Mouse (Mus musculus): ENCODE data around the gene Grik4.

Gene Grik4

DNA sequence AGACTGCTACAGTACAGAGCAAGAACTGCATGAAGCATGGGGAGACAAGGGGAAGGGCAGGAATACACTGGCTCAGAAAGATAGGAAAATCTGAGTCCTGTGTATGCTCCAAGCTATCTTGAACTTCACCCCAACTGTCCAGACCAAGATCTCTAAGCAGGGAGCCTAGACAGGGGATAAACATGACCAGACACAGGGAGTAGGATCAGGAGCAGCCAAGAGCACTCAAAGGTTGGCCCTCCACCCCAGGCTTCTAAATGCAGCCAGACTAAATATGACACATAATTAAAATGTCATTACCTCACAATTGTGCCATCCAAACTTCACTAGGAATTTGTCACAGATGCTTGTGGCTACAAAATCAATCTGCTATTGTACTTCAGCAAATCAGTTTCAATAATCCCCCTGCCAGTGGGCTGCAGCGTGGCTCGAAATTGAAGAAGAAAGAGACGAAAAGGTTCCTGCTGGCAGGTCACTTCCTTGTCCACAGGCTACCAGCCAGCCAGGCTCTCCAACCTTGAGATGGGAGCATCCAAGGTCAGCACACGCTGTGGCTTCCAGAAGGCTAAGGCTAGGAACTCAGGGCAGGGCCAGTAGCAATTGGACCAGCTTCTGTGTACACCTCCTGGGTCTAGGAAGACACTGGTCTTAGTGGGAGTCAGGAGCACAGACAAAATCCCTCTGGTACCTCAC, 85.1 kb downstream of the Grik4 start:
- no peak for DNase-seq

DNA sequence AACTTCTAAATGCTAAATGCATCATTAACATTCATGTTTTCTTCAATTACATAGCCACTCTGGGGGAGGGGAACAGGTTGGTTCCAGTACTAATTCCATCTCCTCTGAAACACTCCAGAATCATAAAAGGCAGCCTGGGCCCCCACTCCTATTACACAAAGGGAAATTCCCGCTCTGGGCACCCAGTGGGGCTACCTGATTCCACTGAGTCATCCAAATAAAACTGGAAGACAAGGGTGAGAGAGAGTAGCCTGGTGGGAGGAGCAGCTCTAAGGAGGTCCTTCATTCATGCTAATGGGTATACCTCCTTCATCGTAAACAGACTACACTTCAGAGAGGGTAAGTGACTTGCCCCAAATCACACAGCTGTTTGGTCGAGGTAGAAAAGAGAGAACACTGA, 85.7 kb downstream of the Grik4 start:
- no peak for DNase-seq

DNA sequence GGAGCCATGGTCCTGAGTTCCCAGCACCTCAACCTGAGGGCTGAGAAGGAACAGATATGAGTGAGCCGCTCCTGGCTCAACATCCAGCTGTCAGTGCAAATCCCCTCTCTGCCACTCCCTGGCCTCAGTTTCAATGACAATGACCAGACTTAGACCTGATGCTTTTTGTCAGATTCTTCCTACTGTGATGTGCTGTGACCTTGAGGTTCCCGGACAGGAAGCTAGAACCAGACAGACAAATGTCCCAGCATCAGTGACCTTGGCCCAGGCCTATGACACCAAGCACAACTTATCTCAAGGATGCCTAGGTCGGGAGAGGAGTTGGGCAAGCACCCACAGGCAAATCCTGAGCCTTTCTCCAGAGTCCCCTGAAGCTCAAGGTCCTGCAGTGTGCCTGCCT, 86.5 kb downstream of the Grik4 start:
- no peak for DNase-seq

DNA sequence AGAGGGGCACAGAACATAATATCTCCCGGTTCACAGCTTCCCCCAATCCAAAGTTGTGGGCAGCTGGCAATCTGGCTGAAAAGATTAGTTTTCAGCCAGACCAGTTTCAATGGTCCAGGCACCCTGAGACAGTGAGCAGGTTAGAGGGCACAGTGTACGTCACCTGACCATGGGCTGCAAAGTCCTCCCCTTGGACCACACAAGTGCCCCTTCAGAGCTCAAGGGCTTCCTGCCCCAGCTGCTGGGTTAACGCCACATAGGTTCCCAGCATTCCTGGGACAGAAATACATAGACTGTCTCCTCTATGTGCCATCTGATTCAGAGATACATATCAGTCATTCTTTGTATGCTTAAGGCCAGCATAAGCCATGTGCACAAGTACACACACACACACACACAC, 91.2 kb downstream of the Grik4 start:
- no peak for DNase-seq

DNA sequence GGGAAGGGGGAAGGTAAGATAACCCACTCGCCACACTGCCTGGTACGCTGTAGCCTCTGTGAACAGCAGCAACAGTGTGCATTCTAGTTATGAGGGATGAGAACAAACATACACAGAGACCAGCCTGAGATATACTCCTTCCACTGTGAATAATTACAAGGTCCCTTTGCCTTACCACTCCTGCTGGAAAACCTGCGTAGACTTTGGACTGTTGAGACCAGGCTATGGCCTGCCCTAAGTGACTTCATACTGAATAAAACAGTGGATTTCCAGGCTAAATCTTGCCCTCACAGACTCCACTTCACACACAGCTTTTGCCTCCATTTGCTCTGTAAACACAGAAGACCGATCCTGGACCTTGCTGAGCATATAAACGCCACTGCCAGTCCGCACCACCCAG, 94.2 kb downstream of the Grik4 start:
- no peak for DNase-seq

DNA sequence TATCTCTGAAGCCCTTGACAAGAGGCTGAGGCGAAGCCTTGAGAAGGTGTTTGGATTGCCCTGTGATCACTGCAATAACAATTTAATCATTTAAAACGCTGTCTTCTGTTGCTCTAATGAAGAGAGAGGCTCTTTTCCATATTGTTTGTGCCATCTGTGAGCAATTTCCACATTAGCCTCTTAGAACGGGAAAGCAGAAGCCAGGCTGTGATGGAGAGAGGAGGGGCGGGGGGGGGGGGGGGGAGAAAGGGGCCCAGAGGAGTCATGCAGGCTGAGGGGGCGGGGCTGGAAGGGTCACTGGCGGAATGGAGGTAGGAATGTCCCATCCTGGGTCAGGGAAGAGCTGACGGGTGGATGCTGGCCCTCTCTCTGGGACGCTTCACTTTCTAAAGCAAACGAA, 96.2 kb downstream of the Grik4 start:
- DNase-seq: no peak

DNA sequence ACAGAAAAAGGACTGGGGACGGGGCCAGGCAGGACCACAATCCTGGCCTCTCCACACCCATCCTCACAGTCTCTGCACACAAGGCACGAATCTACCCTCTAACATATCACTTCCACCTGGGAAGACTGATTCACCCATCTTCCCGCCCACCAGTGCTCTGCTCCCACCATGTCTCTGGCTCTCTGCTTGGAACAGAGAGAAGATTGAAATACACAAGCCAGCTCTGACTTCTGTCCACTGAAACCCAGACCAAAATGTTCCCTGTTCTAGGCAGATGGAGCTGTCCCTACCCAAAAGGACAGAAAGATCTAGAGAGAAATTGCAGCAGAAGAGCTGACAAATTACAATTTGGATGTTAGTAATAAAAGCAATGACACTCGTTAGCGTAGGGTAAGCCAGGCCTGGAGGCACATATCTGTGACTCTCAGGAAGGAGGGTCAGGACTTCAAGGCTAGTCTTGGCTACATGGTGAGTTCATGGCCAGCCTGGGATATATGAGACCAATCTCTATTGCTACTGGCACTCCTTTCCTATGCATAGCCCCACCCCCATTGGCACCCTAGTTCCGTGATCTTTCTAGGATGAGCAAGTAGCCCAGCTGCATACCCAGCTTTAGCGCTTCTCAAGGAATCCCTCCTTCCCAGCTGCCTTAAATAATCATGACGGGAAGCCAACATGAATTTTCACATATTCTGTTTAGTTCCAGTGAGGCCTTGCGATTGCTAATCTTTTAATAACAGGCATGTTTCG, 97.4 kb downstream of the Grik4 start:
- no peak for DNase-seq

DNA sequence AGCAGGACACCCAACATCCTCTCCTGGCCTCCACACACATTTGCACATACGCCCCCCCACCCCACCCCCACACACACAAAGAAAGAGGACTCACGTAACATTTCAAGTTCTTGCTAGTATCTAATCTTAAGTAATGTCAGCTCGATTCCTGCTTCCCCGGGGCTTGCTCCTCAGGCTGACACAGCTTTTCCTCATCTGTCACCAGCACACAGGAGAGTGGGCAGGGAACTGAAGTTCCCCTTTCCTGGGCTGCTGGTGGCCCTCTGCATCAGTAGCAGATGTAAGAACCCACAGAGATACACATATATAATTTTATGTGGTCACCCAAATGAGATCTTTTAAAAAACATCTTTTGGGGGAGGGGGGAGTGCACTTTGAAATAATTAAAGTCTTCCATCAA, 98.2 kb downstream of the Grik4 start:
- DNase-seq: no peak

DNA sequence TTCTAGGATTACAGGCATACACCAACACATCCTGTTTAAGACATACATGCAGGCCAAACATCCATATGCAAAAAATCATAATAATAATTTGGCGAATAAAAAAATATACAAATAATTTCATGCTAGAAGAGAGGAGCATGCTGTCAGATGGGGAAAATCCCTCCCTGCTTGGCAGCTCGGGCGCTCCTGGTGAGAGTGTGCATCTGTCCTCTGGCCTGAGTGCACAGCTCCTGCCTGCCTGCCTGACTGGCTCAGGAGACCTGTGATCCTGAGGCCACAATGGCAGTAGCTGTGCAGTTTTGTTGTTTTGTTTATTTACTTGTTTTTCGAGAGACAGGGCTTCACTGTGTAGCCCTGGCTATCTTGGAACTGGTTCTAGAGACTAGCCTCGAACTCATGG, 100.0 kb downstream of the Grik4 start:
- DNase-seq: no peak

DNA sequence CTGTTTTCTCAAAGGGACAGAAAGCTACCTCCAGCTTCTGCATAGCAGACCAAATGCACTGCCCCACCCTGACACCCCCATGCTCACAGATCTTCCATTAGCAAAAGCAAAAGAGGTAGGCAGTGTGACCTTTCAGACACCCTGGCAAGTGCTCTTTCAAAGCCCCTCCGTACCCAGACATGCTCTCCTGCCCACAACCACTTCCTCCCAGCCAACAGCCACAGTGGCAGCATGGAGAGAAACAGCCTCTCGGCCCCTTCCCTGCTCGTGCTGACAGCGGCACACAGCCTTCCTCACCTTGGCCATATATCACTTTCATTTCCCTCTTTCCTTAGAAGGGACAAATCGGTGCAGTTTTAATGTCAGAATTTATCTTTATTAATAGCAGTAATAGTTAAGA, 106.0 kb downstream of the Grik4 start:
- DNase-seq: peak; percentile 18 to 38

DNA sequence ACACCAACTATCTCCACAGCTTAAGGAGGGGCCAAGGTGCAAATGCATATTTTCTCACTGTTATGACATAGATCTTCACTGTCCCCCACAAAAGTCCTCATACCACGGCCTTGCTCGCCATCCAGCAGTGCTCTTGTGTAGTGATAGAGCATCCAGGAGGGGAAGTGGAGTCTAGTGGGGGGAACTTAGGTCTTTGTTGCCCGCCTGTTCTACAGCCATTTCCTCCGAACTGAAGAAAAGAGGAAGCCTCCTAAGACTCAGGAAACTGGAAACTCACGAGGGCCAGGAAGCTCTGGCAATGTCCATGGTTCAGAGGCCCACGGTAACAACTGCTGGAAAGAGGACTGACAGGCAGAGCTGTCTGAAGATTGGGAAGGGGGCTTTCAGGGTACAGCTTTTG, 106.8 kb downstream of the Grik4 start:
- no peak for DNase-seq

DNA sequence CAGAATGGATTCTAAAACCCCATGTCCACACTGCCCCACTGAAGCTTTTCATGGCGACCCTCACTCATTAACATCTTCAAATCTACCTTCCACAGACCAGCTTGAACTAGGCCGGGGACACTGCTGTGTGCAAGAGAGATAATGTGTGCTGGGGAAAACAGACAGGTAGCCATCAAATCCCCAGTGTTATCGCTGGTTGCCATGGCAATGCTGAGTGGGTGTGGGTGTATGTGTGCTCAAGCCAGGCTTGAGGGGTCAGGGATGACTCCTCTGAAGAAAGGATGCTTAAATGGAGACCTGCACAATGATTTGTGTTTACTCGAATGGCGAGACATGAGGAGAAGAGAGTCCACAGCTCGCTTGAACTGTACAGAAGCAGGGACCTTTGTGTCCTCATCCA, 112.7 kb downstream of the Grik4 start:
- DNase-seq: no peak

DNA sequence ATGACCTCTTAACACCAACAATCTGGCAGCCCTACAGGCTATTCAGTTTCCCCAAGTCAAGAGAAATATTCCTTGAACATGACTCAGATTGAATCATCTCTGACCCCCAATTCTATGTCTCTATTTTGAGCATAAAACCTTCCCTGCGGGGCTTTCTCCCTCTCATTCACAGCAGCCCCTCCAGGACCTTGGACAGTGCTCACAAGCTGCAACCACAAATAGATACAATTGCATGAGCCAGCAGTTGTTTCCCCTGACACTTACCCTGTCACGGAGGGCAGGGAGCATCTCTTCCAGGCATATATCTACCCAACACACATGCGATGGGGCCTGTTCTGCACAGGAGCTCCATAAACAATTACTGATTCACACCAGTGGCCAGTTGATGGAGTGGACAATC, 125.0 kb downstream of the Grik4 start:
- DNase-seq: no peak

DNA sequence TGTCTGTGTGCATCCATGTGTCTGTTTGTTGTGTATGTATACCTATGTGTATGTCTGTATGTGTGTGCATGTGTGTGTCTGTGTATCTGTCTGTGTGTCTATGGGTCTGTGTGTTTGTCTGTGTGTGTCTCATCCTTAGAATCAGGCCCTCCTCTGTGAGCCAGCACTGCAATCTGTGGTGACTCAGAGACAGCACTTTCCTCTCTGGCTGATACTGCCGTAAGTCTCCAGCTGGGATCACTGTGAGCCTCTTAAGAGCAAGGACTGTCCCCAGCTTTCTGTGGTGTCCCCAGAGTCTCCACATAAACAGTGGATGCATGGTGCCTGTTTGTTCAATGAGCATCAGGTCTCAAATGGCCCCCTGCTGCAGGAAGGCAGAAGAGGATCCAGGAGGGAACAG, 127.5 kb downstream of the Grik4 start:
- no peak for DNase-seq

DNA sequence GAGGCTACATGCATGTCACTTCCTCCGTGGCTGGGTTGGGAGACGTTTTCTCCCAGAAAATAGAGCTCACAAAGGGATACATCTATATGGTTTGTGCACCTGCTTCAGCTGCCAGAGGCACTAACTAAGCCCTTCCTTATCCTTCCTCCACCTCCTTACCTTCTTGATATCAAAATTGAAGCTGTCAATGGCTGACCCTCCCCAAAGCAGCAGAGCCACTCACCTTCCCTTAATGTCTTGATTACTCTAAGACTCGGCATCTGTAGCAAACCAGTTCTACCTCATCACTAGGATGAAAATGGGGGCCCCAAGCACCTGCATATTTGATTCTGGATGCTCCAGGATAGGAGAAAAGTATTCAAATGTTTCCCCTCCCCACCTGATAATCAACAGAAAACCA, 135.1 kb downstream of the Grik4 start:
- no peak for DNase-seq

DNA sequence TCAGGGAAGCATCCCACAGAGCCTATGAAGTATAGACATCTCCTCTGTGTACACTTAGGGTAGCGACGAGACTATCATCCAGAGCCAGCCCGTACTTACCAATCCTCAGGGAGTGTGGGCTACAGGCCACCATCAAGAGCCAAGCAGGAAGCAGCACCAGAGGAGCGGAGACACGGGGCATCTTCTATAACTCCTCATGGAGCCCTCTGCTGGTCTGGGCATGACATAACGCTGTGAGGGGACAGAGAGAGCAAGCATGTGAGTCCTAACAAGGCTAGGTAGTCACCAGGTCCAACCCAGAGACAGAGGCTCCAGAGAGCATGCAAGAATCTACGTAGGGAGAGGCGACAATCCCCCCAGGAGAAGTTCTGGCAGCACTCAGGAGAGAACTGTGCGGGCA, 135.9 kb downstream of the Grik4 start:
- DNase-seq: no peak

DNA sequence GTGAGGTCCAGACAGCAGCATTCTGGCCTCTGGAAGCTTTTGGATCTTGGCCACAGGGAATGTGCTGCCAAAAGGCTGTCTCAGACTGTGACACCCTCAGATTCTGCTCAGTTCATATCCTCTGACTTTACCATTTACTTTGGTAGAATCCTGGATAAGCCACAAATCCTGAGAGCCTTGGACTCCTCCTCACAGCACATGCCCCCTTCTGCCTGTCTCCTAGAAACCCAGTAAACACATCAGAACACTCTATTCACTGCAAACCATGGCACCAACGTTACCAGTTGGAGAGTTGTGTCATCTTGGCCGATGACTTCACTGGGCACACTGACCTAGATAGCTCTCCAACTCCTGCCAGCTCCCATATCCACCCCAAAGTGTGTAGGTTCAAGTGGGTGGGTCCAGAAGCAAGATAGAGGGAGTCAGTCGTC, 141.2 kb downstream of the Grik4 start:
- no peak for DNase-seq

DNA sequence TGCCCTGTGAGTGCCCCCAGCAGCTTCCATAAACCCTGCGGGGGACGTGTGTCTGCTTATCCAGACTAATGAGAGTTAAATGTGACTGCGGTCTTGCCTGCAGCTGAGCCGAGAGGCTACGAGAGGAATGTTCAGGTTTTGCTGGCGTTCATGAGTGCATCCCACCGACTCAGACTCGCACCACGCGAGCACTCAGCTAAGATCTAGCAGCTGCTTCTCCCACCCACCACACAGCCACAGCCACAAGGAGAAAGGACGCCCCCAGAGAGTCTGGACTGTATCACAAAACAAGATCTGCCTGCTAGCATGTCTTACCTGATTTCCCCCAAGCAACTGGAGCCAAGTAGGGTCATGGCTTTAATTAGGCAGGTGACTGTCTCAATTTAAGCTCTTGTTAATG, 142.4 kb downstream of the Grik4 start:
- DNase-seq: no peak

DNA sequence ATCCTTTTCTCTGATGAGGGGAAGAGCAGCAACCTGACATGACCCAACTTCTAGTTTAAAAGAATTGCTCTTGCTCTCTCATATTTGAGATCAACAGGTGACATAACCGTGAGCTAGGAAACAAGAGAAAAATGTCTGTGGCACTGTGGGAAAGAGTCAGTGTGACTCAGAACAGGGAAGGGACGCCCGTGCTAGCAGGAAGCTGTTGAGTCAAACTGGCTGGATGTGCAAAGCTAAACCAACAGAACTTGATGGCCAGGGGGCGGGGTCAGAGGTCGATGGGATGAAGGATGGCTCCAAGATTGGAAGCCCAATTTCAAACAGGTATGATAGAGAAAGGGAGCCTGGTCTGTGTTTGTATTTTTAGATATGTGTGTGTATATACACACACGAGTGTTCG, 144.2 kb downstream of the Grik4 start:
- DNase-seq: no peak

DNA sequence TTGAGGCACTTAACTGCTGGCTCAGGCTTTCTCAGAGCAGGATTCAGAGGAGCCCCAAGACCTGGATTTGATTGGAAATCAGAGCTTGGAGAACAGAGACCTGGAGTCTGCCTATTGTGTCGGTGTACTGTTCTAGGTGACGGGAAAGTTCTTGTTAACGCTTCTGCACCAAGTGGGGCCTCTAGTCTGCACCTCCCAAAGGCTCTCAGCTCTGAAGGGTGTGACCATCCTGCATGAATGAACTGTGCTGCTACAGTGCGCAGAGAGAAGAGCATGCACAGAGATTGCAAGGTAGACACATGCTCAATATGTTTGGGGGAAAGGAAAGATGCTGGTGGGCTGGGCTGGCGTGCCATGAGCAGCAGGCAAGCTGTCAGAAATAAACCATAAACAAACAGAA, 144.6 kb downstream of the Grik4 start:
- no peak for DNase-seq

DNA sequence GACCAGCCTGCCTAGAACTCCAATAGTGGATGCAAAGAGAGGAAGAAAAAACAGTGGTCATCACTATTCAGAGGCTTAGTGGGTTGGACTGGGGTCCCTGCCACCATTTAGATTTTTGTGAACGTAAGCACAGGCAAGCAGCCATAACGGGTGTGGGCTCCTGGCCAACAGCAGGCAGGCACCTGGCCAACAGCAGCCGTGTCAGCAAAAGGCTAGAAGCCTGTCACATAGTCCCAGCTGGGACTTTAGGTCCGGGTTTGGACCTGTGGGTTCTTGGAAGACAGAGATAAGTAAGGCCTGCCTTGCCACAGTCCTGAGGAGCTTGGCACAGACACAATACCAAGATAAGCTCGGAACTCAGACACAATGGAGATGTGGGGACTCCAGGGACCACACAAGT, 145.1 kb downstream of the Grik4 start:
- no peak for DNase-seq

DNA sequence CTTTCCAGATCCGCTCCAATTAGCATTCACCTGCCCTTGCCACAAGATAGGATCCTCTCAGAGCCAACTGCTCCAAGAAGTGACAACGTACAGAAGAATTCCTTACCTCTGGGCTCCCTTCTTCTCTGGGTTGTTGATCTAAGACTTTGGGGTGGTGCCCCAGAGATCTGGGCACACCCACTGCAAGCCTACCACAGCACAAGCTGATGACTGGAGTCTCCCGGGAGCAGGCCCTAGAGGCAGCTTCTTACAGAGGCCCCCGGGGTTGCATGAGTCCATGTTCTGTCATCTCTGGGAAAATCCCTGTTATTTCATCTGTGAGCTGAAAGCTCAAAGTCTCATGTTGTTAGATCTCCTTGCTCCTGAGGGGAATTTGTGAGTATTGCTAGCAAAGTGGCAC, 146.0 kb downstream of the Grik4 start:
- DNase-seq: no peak

DNA sequence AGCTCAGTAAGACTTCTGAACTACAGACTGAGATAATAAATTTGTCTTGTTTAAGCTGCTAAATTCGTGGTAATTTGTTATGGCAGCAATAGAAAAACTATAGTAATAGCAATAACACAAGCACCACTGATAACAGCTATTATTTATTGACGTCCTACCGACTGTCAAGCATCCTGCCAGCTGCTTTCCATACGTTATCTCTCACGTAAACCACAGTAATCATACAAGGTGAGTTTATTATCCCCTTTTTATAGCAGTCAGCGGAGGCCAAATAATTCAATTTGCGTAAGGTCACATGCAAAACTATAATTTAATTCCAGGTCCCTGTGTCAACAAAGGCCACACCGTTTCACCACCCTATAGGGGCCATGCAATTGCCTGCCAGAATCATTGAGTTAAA, 147.0 kb downstream of the Grik4 start:
- DNase-seq: no peak

DNA sequence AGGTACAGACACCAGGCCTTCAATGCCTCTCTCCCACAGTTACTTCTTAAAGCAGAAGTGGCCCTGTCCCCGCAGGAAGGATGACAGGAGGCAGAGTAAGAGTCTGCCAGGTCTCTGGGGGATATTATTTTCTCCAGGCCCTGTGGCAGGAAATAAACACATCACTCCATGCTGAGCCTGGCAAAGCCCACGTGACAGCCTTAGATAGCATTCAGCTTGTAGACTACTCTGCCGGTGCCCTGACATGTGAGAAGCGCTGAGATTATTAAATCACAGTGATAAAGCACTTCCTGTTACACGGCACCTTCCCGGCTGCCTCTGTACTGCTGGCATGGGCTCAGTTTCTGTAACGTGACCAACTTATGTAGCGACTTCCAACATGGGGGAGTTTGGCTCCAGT, 148.4 kb downstream of the Grik4 start:
- no peak for DNase-seq

DNA sequence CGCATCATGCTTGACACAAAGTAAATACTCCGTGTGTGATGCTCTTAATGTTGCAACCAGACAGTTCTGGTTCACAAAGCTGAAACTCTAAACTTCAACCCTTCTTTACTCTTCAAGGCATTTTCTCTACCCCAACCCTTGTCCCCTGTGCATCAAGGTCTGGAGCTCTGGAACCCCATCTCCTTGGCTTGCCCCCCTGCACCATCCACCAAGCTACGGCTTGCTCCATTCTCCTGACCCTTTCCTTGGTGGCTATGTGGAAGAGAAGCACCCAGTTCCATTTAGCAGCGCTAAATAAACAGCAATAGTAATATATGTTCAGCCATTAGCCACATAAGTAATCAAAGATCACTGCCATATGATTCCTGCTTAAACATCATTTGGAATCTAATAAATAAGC, 150.3 kb downstream of the Grik4 start:
- DNase-seq: no peak
